Mouse (Mus musculus): ENCODE measurements around the gene Bdkrb2. TPM values are rescaled to one million over a fixed set of nuclear protein-coding genes. Genes with fewer than 3 reads are reported as not detected.

Gene Bdkrb2
- total RNA-seq, 2 experiments from 2014 or later = 0.39 to 0.82 TPM

- no peak overlapping the region for H3K27ac ChIP-seq
- intact Hi-C loops (cut with DNase I) = no loop called here
- H3K4me3 ChIP-seq = no peak overlapping the region
- no peak for TF ChIP-seq CTCF (IDR thresholded peaks at IDR 0.05)
- no peak for DNase-seq
Measured at GRCm38 (mm10) chr12:105605212-105605611, 42.2 kb downstream of the Bdkrb2 start.

DNA sequence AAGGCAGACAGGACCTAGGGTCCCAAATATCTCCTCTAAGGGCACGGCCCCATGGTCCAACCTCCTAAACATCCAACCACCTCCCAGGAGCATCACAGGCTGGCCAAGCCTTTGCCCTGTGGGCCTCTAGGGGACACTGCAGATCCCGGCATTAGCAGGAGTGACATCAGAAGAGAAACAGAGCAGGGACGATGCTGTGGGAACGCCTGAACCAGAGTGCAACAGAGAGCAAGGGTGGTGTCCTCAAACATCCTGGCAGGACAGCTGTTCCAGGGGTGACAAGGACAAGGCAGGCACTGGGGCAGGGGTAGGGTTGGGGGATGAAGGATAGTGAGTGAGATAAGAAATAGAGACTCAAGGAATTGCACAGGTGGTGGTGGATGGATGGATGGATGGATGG, 43.9 kb downstream of the Bdkrb2 start:
- Histone ChIP-seq H3K4me3 (no peak overlapping the region), H3K27ac (no peak overlapping the region)
- intact Hi-C loops (cut with DNase I) = no loop called here
- DNase-seq = peak; percentile 7
- no peak for TF ChIP-seq CTCF (IDR thresholded peaks at IDR 0.05)

DNA sequence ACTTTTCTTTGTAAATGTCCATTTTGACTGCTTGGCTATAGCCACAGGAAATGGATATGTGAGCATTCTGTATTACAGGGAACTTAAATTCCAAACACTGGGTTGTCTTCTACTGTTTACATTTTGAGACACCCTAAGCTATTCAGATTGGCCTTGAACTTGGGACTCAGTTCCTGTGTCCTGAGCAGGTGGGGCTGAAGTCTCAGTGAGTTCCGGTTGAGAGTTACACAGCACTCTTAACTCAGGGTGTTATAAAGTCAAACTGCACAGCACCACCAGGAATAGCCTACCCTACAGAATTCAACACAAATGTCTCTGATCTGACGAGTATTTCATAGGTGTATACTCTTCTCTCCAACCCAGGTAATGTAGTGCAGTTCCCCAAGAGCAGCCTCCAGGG, 48.0 kb downstream of the Bdkrb2 start:
- no peak overlapping the region for H3K27ac ChIP-seq
- no peak for TF ChIP-seq CTCF (IDR thresholded peaks at IDR 0.05)
- intact Hi-C loops (cut with DNase I) = no loop called here

GRCm38 (mm10) chr12:105611748-105612147, 48.7 kb downstream of the Bdkrb2 start:
- Histone ChIP-seq H3K4me3 (no peak overlapping the region), H3K27ac (no peak overlapping the region)
- intact Hi-C loops (cut with DNase I) = no loop called here
- TF ChIP-seq CTCF (IDR thresholded peaks at IDR 0.05) = peak; percentile 64
- DNase-seq = peak; percentile 45

More for the DNA sequence above, 48.0 kb downstream of the Bdkrb2 start:
- no peak overlapping the region for H3K4me3 ChIP-seq
- no peak for DNase-seq

DNA sequence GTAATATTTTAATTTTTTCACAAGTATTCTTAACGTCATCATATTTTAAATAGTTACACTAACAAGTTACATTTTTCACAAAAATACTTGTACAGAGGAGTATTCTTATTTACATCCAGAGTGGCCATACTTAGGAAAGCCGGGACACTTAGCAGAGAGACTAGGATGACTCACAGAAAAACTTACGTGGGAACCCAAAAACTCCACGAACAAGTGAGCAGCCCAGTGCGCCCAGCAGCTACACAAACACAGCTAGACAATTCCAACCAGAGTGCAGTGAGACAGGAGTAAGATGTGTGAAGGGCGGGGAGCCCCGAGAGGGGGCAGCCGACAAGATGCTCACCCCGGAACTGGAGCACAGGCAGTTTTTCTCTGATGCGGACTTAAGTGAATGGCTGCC, 50.5 kb downstream of the Bdkrb2 start:
- peak; percentile 5 for DNase-seq
- H3K4me3 ChIP-seq = no peak overlapping the region
- no peak for TF ChIP-seq CTCF (IDR thresholded peaks at IDR 0.05)
- intact Hi-C loops (cut with DNase I) = no loop called here
- no peak overlapping the region for H3K27ac ChIP-seq

DNA sequence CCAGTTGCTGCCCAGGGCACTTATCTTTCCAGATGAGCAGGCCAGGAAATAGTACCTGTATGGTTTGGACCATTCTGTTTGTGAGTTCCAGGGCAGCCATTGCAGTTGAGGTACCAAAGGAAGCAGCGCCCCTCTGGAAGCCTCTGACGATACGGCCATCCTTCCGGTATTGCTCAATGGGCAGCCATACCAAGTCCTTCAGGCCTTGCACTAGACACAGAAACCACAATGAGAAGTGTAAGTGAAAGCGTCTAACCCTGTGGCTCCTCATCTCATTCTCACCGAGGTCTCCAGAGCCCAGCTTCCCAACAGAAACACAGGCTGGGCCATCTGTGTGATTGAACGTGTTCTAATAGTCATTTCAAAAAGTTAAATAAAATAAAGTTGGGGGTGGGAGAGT, 59.0 kb downstream of the Bdkrb2 start:
- DNase-seq = no peak
- Histone ChIP-seq H3K4me3 (no peak overlapping the region), H3K27ac (no peak overlapping the region)
- TF ChIP-seq CTCF (IDR thresholded peaks at IDR 0.05) = no peak
- intact Hi-C loops (cut with DNase I) = no loop called here

DNA sequence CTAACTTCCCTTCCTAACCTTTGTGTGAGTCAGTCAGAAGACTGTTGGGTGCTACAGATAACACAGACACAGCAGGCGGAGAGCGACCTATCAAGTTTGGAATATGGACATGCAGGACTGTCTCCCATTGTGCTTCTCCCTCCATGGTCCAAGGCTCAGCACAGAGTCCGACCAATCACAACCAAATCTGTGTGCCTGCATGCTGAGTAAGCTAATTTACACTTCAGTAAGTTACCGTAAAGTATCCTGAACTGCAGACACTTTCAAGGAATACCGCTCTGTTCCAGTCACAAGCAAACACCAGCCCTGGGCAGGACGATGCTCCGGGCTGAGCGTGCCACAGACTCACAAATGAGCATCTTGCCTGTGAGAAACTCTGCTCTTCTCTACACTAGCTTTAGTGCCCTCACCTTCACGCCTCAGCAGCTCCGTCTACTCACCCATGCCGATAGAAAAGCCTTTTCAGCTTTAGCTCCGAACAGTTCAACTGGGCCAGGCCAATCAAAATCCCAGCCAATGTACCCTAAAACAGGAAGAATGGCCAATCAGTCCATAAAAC, 60.0 kb downstream of the Bdkrb2 start:
- Histone ChIP-seq H3K27ac (no peak overlapping the region), H3K4me3 (no peak overlapping the region)
- no peak for TF ChIP-seq CTCF (IDR thresholded peaks at IDR 0.05)
- no peak for DNase-seq
- intact Hi-C loops (cut with DNase I) = no loop called here

GRCm38 (mm10) chr12:105625798-105626197, 62.8 kb downstream of the Bdkrb2 start:
- H3K27ac ChIP-seq = no peak overlapping the region
- DNase-seq = no peak
- TF ChIP-seq CTCF (IDR thresholded peaks at IDR 0.05) = no peak
- H3K4me3 ChIP-seq = no peak overlapping the region
- intact Hi-C loops (cut with DNase I) = no loop called here

DNA sequence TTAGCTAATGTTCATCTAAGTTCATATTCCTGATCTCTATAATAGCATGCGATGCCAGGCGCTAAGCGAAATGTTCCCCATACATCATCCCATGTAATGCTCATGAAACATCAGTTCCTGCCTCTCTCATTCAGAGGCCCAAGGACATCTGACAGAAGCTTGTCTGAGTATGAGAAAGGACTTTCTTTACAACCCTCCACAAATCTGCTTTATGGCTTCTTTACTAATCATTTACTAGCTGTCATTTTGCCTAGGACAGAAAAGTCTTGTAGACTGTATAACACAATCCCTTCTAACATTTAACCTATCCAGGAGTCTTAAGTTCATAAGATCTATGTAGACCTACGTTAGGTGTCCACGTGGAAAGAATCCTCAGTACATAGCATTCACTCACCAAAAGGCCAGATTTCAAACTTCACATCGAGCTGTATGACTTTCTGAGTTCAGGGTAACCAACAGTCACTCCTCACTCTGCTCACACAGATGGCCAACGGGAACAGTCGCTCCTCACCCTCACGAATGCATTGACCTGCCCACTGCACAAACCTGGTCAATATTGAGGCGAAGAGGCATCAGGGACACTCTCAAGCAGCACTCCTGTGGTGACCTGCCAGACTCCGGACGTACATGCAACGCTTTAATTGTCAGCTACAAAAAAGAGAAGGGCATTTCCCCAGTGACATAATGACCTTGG, 71.5 kb downstream of the Bdkrb2 start:
- Histone ChIP-seq H3K4me3 (no peak overlapping the region), H3K27ac (no peak overlapping the region)
- no peak for TF ChIP-seq CTCF (IDR thresholded peaks at IDR 0.05)
- intact Hi-C loops (cut with DNase I) = no loop called here
- DNase-seq = no peak

DNA sequence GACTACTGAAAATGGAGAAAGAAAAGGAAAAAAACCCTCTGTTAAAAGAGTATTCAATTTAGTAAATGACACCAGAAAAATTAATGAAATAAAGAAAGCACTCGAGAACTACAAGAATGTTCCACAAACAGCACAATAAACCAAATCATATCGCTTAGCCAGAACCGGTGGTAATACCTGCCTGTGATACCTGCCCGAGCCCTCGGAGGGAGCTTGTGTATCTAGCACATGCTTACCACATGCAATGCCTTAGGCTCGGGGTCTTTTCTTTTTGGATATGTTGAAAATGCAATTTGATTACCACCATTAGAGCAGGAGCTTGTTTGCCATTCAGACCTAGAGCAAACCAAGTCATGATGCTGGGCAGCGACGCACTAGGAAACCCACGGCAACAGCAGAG, 73.5 kb downstream of the Bdkrb2 start:
- DNase-seq = no peak
- H3K4me3 ChIP-seq = no peak overlapping the region
- TF ChIP-seq CTCF (IDR thresholded peaks at IDR 0.05) = no peak; the same call in 1 of the 2 replicates
- H3K27ac ChIP-seq = no peak overlapping the region
- intact Hi-C loops (cut with DNase I) = no loop called here

DNA sequence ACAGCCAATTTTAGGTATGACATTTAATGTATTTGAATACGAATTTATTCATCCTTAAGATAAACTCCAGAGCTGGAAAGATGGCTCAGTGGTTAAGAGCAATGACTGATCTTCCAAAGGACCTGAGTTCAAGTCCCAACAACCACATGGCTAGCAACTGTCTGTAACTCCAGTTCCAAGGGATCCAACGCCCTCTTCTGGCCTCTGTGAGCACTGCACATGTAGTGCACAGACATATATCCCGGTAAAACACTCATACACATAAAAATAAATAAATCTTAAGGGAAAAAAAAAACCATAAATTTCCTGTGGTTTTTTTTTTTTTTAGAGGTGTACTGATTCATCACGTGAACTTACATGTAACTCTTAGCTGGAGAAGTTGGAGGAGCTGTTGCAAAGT, 74.5 kb downstream of the Bdkrb2 start:
- TF ChIP-seq CTCF (IDR thresholded peaks at IDR 0.05) = peak; percentile 25; the same call in 1 of the 2 replicates
- Histone ChIP-seq H3K27ac (no peak overlapping the region), H3K4me3 (no peak overlapping the region)
- DNase-seq = no peak
- intact Hi-C loops (cut with DNase I) = no loop called here

GRCm38 (mm10) chr12:105642770-105643321, 79.8 kb downstream of the Bdkrb2 start:
- intact Hi-C loops (cut with DNase I) = no loop called here
- TF ChIP-seq CTCF (IDR thresholded peaks at IDR 0.05) = no peak
- H3K4me3 ChIP-seq = no peak overlapping the region
- no peak overlapping the region for H3K27ac ChIP-seq
- DNase-seq = no peak

Other genes with a start within 250 kb of the Bdkrb2 start
- not detected for gene Tunar, start 229.4 kb upstream of the Bdkrb2 start, total RNA-seq (2021)
- gene D430019H16Rik, start 109.4 kb upstream of the Bdkrb2 start, total RNA-seq (2021) = under 1 TPM; 0.22 to 0.26 TPM
- gene Bdkrb1, start 39.9 kb downstream of the Bdkrb2 start, total RNA-seq (2021) = under 1 TPM in 1 of 2 experiments, not detected in 1; 0.28 TPM
- 1 to 10 TPM; 4.7 to 6.7 TPM for gene Gskip, start 121.6 kb downstream of the Bdkrb2 start, total RNA-seq (2021)
- 10 to 100 TPM; 18.9 to 19.1 TPM for gene Atg2b, start 122.0 kb downstream of the Bdkrb2 start, total RNA-seq (2021)
- not detected for gene Ak7, start 142.8 kb downstream of the Bdkrb2 start, total RNA-seq (2021)
- gene Papola, start 221.5 kb downstream of the Bdkrb2 start, total RNA-seq (2021) = 10 to 100 TPM; 70.0 to 88.1 TPM

Data from gastrocnemius, adult 2 months (tissue).